ENCODE assay signal across 14 mouse cellular contexts in the genomic region with DNA sequence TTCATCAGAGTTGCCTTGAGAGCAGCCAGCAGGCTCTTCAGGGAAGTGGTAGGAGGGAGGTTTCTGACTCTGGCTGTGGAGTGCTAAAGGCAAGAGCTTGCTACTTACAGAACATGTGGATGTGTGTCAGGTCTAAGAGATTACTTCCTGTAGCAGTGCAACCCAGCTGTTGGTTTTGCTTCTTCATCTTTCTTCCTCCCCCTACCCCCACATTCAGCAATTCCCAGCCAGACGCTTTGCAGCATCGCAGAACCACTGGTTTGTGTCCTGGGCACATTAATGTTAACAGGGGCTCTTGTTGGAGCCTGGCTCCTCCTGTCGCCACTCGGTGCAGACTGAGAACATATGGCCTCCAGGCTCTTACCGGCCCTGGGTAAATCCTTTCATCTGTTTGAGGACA.
A peak's percentile ranks its signal among the peaks of the same experiment; 100 is the strongest.
DNase-seq lines count a peak whose midpoint lies in the region; ATAC-seq and TF ChIP-seq lines count a peak whose summit lies in the region.
"Had no signal": no experiment of that assay in that cellular context is flagged by ENCODE, and none has a peak within 500 bp of the region (broad histone marks: within the 10 kb centered on the region; RNA-seq: fewer than 3 reads in every experiment).

No protein-coding gene starts in this region.

- TF ChIP-seq CTCF in heart, postnatal 0 days (IDR thresholded peaks at IDR 0.05; ENCODE audit: low read depth): no peak

- H3K9me3 ChIP-seq in heart, postnatal 0 days (replicated peaks; ENCODE audit: control insufficient read depth, low read length): no peaks in the 10 kb centered on the region
- no peaks in the 10 kb centered on the region for H3K9me3 ChIP-seq in embryonic facial prominence, embryonic 10.5 days

- no peak overlapping the region for H3K27ac ChIP-seq in heart, postnatal 0 days (ENCODE audit: low read depth)
- 0 out of 2 replicates have a peak overlapping the region, but pooled peaks have one; percentile 30 for H3K27ac ChIP-seq in embryonic facial prominence, embryonic 10.5 days (replicated peaks)

- WGBS in heart, postnatal 0 days: 28% methylated on average over 5 of the region's 5 CpGs
- 38% methylated on average over 5 of the region's 5 CpGs for whole genome bisulfite sequencing in embryonic facial prominence, embryonic 10.5 days

- no peak for TF ChIP-seq EP300 in heart, postnatal 0 days (IDR thresholded peaks at IDR 0.05; ENCODE audit: low read depth)

- no peak for DNase-seq in heart, postnatal 0 days (ENCODE audit: low spot score)
- DNase-seq in heart, adult 18-20 months: no peak
- peak; percentile 15 for DNase-seq in T-cell, adult 2 months (ENCODE audit: low spot score)
- peak; percentile 55 for DNase-seq in embryonic facial prominence, embryonic 10.5 days (ENCODE audit: low spot score)
- DNase-seq in adrenal gland, adult 8-10 months: no peak
- DNase-seq in cerebellum, postnatal 4 days (ENCODE audit: low spot score in 2 of 2): no peak
- no peak for DNase-seq in lung, postnatal 10 days
- DNase-seq: adrenal gland, postnatal 25 days; cerebellum, adult 8-10 months; kidney, adult 18-20 months; lung, postnatal 14 days had no signal

- H3K27me3 ChIP-seq in heart, postnatal 0 days (ENCODE audit: control insufficient read depth, insufficient read depth, low read length): no peaks in the 10 kb centered on the region
- no peaks in the 10 kb centered on the region for H3K27me3 ChIP-seq in embryonic facial prominence, embryonic 10.5 days (replicated peaks; ENCODE audit: low read depth, poor library complexity, severe bottlenecking)

- H3K9ac ChIP-seq in heart, postnatal 0 days (replicated peaks; ENCODE audit: low read depth, low read length): no peak overlapping the region

- H3K4me1 ChIP-seq in heart, postnatal 0 days (ENCODE audit: control insufficient read depth, insufficient read depth): peaks cover 37% of the 10 kb centered on the region
- peaks cover 38% of the 10 kb centered on the region for H3K4me1 ChIP-seq in embryonic facial prominence, embryonic 10.5 days

- H3K4me3 ChIP-seq in heart, postnatal 0 days (ENCODE audit: low read depth, low read length): no peak overlapping the region
- no peak overlapping the region for H3K4me3 ChIP-seq in embryonic facial prominence, embryonic 10.5 days
- H3K4me3 ChIP-seq: myocyte had no signal

- H3K36me3 ChIP-seq in heart, postnatal 0 days (replicated peaks; ENCODE audit: control insufficient read depth, insufficient read depth, low read length): no peaks in the 10 kb centered on the region
- no peaks in the 10 kb centered on the region for H3K36me3 ChIP-seq in embryonic facial prominence, embryonic 10.5 days (replicated peaks)

- no peak overlapping the region for H3K4me2 ChIP-seq in heart, postnatal 0 days (ENCODE audit: low read depth, low read length)

- ATAC-seq in heart, postnatal 0 days (ENCODE audit: insufficient read depth, low read depth): peak; percentile 36; the same call in 1 of the 2 replicates
- peak; percentile 64 for ATAC-seq in megakaryocyte, adult 5-6 weeks (ENCODE audit: poor library complexity, severe bottlenecking)
- ATAC-seq: forebrain, embryonic 14.5 days had no signal

Comparison
In these comparisons a context has a peak if more than half of its experiments do, and no peak if none do; other contexts are left out.
1. DNase-seq: peak in T-cell, adult 2 months (single experiment) and embryonic facial prominence, embryonic 10.5 days (single experiment); none in heart, postnatal 0 days (single experiment), heart, adult 18-20 months (0 of 2), adrenal gland, adult 8-10 months (single experiment), cerebellum, postnatal 4 days (0 of 2) and lung, postnatal 10 days (single experiment).